Mouse (Mus musculus) urinary bladder, postnatal 4 days (tissue): ENCODE data around the gene 4930467E23Rik.
"Not testable (repeated sequence)": the region's sequence is repeated elsewhere in the genome, so short reads cannot be mapped to it uniquely, and the experiment has no call there.

Experiments used
- DNase-seq, 2 experiments: peaks; one replicate each; pipeline ENCODE4 v3.0.0; 2021 to 2022; ENCODE audit warnings: low spot score in 2 of 2

The 4930467E23Rik gene

GRCm38 (mm10) chr8:19711171-19711860 lies 18.1 kb upstream of the 4930467E23Rik start:
- peak in 1 of 2 experiments; percentile 61 for DNase-seq

GRCm38 (mm10) chr8:19712227-19712750 lies 17.1 kb upstream of the 4930467E23Rik start:
- DNase-seq, result peak in 1 of 2 experiments; percentile 61

- not testable (repeated sequence) for DNase-seq
Observed at GRCm38 (mm10) chr8:19712816-19713215, 16.6 kb upstream of the 4930467E23Rik start.

GRCm38 (mm10) chr8:19713232-19713834 lies 16.0 kb upstream of the 4930467E23Rik start:
- peak; percentile 60 to 87 for DNase-seq

- DNase-seq, result not testable (repeated sequence)
Observed at GRCm38 (mm10) chr8:19714426-19714825, 14.9 kb upstream of the 4930467E23Rik start.

- DNase-seq, result not testable (repeated sequence)
Observed at GRCm38 (mm10) chr8:19715266-19715665, 14.1 kb upstream of the 4930467E23Rik start.

GRCm38 (mm10) chr8:19717851-19718250 lies 11.5 kb upstream of the 4930467E23Rik start:
- DNase-seq, result peak; percentile 64 to 83

GRCm38 (mm10) chr8:19719513-19719912 lies 9.9 kb upstream of the 4930467E23Rik start:
- peak; percentile 56 to 76 for DNase-seq

- DNase-seq, result not testable (repeated sequence)
Observed at GRCm38 (mm10) chr8:19724871-19725270, 4.5 kb upstream of the 4930467E23Rik start.

- not testable (repeated sequence) for DNase-seq
Observed at GRCm38 (mm10) chr8:19751773-19752172, 22.4 kb downstream of the 4930467E23Rik start.

GRCm38 (mm10) chr8:19754178-19754577 lies 24.8 kb downstream of the 4930467E23Rik start:
- DNase-seq, result peak; percentile 31 to 60

GRCm38 (mm10) chr8:19754961-19755360 lies 25.6 kb downstream of the 4930467E23Rik start:
- not testable (repeated sequence) for DNase-seq

- DNase-seq, result peak in 1 of 2 experiments; percentile 63
Observed at GRCm38 (mm10) chr8:19761660-19762059, 32.3 kb downstream of the 4930467E23Rik start.

GRCm38 (mm10) chr8:19762860-19763592 lies 33.6 kb downstream of the 4930467E23Rik start:
- DNase-seq, result peak; percentile 61 to 83

GRCm38 (mm10) chr8:19765531-19765930 lies 36.2 kb downstream of the 4930467E23Rik start:
- peak; percentile 63 to 94 for DNase-seq

GRCm38 (mm10) chr8:19773461-19773860 lies 44.1 kb downstream of the 4930467E23Rik start:
- DNase-seq, result peak in 1 of 2 experiments; percentile 60

- not testable (repeated sequence) for DNase-seq
Observed at GRCm38 (mm10) chr8:19776311-19776710, 46.9 kb downstream of the 4930467E23Rik start.

GRCm38 (mm10) chr8:19777500-19777899 lies 48.1 kb downstream of the 4930467E23Rik start:
- not testable (repeated sequence) for DNase-seq

- peak in 1 of 2 experiments; percentile 79 for DNase-seq
Observed at GRCm38 (mm10) chr8:19778126-19778525, 48.8 kb downstream of the 4930467E23Rik start.

GRCm38 (mm10) chr8:19778891-19779290 lies 49.5 kb downstream of the 4930467E23Rik start:
- not testable (repeated sequence) for DNase-seq

- DNase-seq, result not testable (repeated sequence)
Observed at GRCm38 (mm10) chr8:19780212-19780611, 50.8 kb downstream of the 4930467E23Rik start.

- not testable (repeated sequence) for DNase-seq
Observed at GRCm38 (mm10) chr8:19780658-19781057, 51.3 kb downstream of the 4930467E23Rik start.
